In genomic region chr14:30625131-30625807, GRCm38 (mm10) we compare ENCODE assay signal across 8 mouse cellular contexts. TPM values are rescaled to one million over a fixed set of nuclear protein-coding genes. Genes with fewer than 3 reads are reported as not detected.
DNase-seq lines count a peak whose midpoint lies in the region; ATAC-seq and TF ChIP-seq lines count a peak whose summit lies in the region.

No protein-coding gene starts in this region.

- no peak overlapping the region for H3K27ac ChIP-seq in ES-Bruce4 (ENCODE audit: insufficient read depth, low read length)
- H3K27ac ChIP-seq in forebrain, embryonic 13.5 days, result peak overlapping the region; percentile 27; the same call in 1 of the 2 replicates
- H3K27ac ChIP-seq in limb, embryonic 14.5 days (replicated peaks; ENCODE audit: low read depth, low read length), result no peak overlapping the region
- no peak overlapping the region for H3K27ac ChIP-seq in midbrain, embryonic 16.5 days (ENCODE audit: low read length)

- peak; percentile 48; the same call in 1 of the 2 replicates for ATAC-seq in forebrain, embryonic 13.5 days
- peak; percentile 32 for ATAC-seq in limb, embryonic 14.5 days (ENCODE audit: low FRiP score, low read depth)
- 0 out of 2 replicates have a peak, but pooled peaks have one; percentile 31 for ATAC-seq in midbrain, embryonic 16.5 days

- DNase-seq in adrenal gland, postnatal 10 days, result peak; percentile 75
- peak; percentile 62 for DNase-seq in heart, postnatal 4 days
- peak; percentile 9 for DNase-seq in limb, embryonic 14.5 days (ENCODE audit: low spot score)
- DNase-seq in thymus, adult 18-20 months, result peak; percentile 40 to 52
- DNase-seq in left cerebral cortex, adult 8-10 months (ENCODE audit: low spot score in 2 of 2), result no peak

- peak overlapping the region; percentile 73 for H3K4me2 ChIP-seq in forebrain, embryonic 13.5 days
- H3K4me2 ChIP-seq in limb, embryonic 14.5 days (replicated peaks; ENCODE audit: low read depth, low read length, severe bottlenecking), result peak overlapping the region; percentile 92
- H3K4me2 ChIP-seq in midbrain, embryonic 16.5 days (ENCODE audit: low read length), result peak overlapping the region; percentile 63

- TF ChIP-seq EP300 in ES-Bruce4 (IDR thresholded peaks at IDR 0.05; ENCODE audit: insufficient read depth, low read depth, low read length), result no peak

- under 1% methylated on average over 39 of the region's 39 CpGs for WGBS in forebrain, embryonic 13.5 days
- WGBS in limb, embryonic 14.5 days, result 1% methylated on average over 39 of the region's 39 CpGs
- under 1% methylated on average over 39 of the region's 39 CpGs for WGBS in midbrain, embryonic 16.5 days

- H3K27me3 ChIP-seq in ES-Bruce4 (ENCODE audit: control insufficient read depth, insufficient read depth, low read length, poor library complexity, severe bottlenecking), result no peaks in the 10 kb centered on the region
- H3K27me3 ChIP-seq in forebrain, embryonic 13.5 days, result peaks cover 10% of the 10 kb centered on the region; the same call in 1 of the 2 replicates
- no peaks in the 10 kb centered on the region for H3K27me3 ChIP-seq in limb, embryonic 14.5 days (ENCODE audit: control insufficient read depth, insufficient read depth, low read length)
- H3K27me3 ChIP-seq in midbrain, embryonic 16.5 days (ENCODE audit: control insufficient read depth, insufficient read depth, low read depth, low read length), result peaks cover 17% of the 10 kb centered on the region

- no peak for TF ChIP-seq CTCF in ES-Bruce4 (IDR thresholded peaks at IDR 0.05; ENCODE audit: low read depth, low read length)

- no peaks in the 10 kb centered on the region for H3K36me3 ChIP-seq in ES-Bruce4 (ENCODE audit: control insufficient read depth, insufficient read depth, low read length, poor library complexity, severe bottlenecking)
- H3K36me3 ChIP-seq in forebrain, embryonic 13.5 days (ENCODE audit: poor library complexity, severe bottlenecking), result no peaks in the 10 kb centered on the region
- no peaks in the 10 kb centered on the region for H3K36me3 ChIP-seq in limb, embryonic 14.5 days (ENCODE audit: control insufficient read depth, insufficient read depth, low read length)
- no peaks in the 10 kb centered on the region for H3K36me3 ChIP-seq in midbrain, embryonic 16.5 days (ENCODE audit: control insufficient read depth, insufficient read depth, low read length)

- TF ChIP-seq POLR2A in ES-Bruce4 (IDR thresholded peaks at IDR 0.05; ENCODE audit: insufficient read depth, low read length), result no peak
- TF ChIP-seq POLR2A in limb, embryonic 14.5 days (IDR thresholded peaks at IDR 0.05; ENCODE audit: borderline replicate concordance, extremely low read depth, insufficient read depth, insufficient read length), result no peak

- H3K4me3 ChIP-seq in ES-Bruce4 (ENCODE audit: low read depth, low read length), result peak overlapping the region; percentile 73
- peak overlapping the region; percentile 65 for H3K4me3 ChIP-seq in forebrain, embryonic 13.5 days
- peak overlapping the region; percentile 88 for H3K4me3 ChIP-seq in limb, embryonic 14.5 days (replicated peaks; ENCODE audit: low read length)
- peak overlapping the region; percentile 47 for H3K4me3 ChIP-seq in midbrain, embryonic 16.5 days (ENCODE audit: low read depth, low read length)

- H3K4me1 ChIP-seq in ES-Bruce4 (ENCODE audit: control insufficient read depth, insufficient read depth, low read length), result no peaks in the 10 kb centered on the region
- H3K4me1 ChIP-seq in forebrain, embryonic 13.5 days, result peaks cover 24% of the 10 kb centered on the region
- peaks cover 18% of the 10 kb centered on the region for H3K4me1 ChIP-seq in limb, embryonic 14.5 days (ENCODE audit: control insufficient read depth, insufficient read depth, low read length)
- peaks cover 10% of the 10 kb centered on the region; the same call in 1 of the 2 replicates for H3K4me1 ChIP-seq in midbrain, embryonic 16.5 days (ENCODE audit: control insufficient read depth, insufficient read depth, low read length)

- H3K9me3 ChIP-seq in ES-Bruce4 (replicated peaks; ENCODE audit: control insufficient read depth, insufficient read depth, low read length, poor library complexity, severe bottlenecking), result no peaks in the 10 kb centered on the region
- H3K9me3 ChIP-seq in forebrain, embryonic 13.5 days (replicated peaks), result no peaks in the 10 kb centered on the region
- H3K9me3 ChIP-seq in limb, embryonic 14.5 days (ENCODE audit: control insufficient read depth, low read length), result no peaks in the 10 kb centered on the region
- no peaks in the 10 kb centered on the region for H3K9me3 ChIP-seq in midbrain, embryonic 16.5 days (replicated peaks; ENCODE audit: control insufficient read depth, low read length, poor library complexity, severe bottlenecking)

- peak overlapping the region; percentile 82 for H3K9ac ChIP-seq in ES-Bruce4 (ENCODE audit: low read depth, poor library complexity, severe bottlenecking)
- H3K9ac ChIP-seq in forebrain, embryonic 13.5 days, result peak overlapping the region; percentile 68
- H3K9ac ChIP-seq in limb, embryonic 14.5 days (ENCODE audit: low read depth, low read length, severe bottlenecking), result peak overlapping the region; percentile 72
- peak overlapping the region; percentile 61 for H3K9ac ChIP-seq in midbrain, embryonic 16.5 days (ENCODE audit: low read depth, low read length)

RNA-seq across cellular contexts. Expression of gene Prkcd, which starts 0.7 kb away (rescaled TPM):
- 46.3 and 47.5 TPM in 2 replicates for polyA plus RNA-seq in ES-Bruce4 (2011; ENCODE audit: insufficient read depth, insufficient read length, low read depth, missing spikeins)
- total RNA-seq in adrenal gland, postnatal 10 days (2021), result 100 to 1,000 TPM in 1 of 2 experiments, 10 to 100 TPM in 1; 80.9 to 129 TPM
- 21.4 and 21.9 TPM in 2 replicates for polyA plus RNA-seq in forebrain, embryonic 13.5 days (2015; fragmentation: Nextera tagmentation; extraction: Ambion mirVana)
- total RNA-seq in heart, postnatal 4 days (2021), result 10 to 100 TPM; 28.6 to 30.9 TPM
- 105 and 112 TPM in 2 replicates for polyA plus RNA-seq in limb, embryonic 14.5 days (2012; rRNA removed)
- 46.1 and 55.6 TPM in 2 replicates for polyA plus RNA-seq in limb, embryonic 14.5 days (2014; fragmentation: Nextera tagmentation; extraction: Ambion mirVana)
- 13.9 and 15.4 TPM in 2 replicates for polyA plus RNA-seq in midbrain, embryonic 16.5 days (2015; fragmentation: Nextera tagmentation; extraction: Ambion mirVana)
- total RNA-seq in left cerebral cortex, adult 8-10 months (2022), result 10 to 100 TPM; 16.0 to 47.2 (median 18.0) TPM

RNA-seq across cellular contexts. Expression of gene Rft1, which starts 28.9 kb away (rescaled TPM):
- 17.0 and 18.1 TPM in 2 replicates for polyA plus RNA-seq in ES-Bruce4 (2011; ENCODE audit: insufficient read depth, insufficient read length, low read depth, missing spikeins)
- 10 to 100 TPM; 21.2 to 24.2 TPM for total RNA-seq in adrenal gland, postnatal 10 days (2021)
- 8.8 and 9.3 TPM in 2 replicates for polyA plus RNA-seq in forebrain, embryonic 13.5 days (2015; fragmentation: Nextera tagmentation; extraction: Ambion mirVana)
- 10 to 100 TPM in 1 of 2 experiments, 1 to 10 TPM in 1; 9.6 to 10.5 TPM for total RNA-seq in heart, postnatal 4 days (2021)
- 21.3 and 26.6 TPM in 2 replicates for polyA plus RNA-seq in limb, embryonic 14.5 days (2012; rRNA removed)
- 14.3 and 15.4 TPM in 2 replicates for polyA plus RNA-seq in limb, embryonic 14.5 days (2014; fragmentation: Nextera tagmentation; extraction: Ambion mirVana)
- polyA plus RNA-seq in midbrain, embryonic 16.5 days (2015; fragmentation: Nextera tagmentation; extraction: Ambion mirVana), result 8.3 and 9.4 TPM in 2 replicates
- total RNA-seq in left cerebral cortex, adult 8-10 months (2022), result 10 to 100 TPM; 11.9 to 13.7 (median 13.2) TPM

Comparison
In these comparisons a context has a peak if more than half of its experiments do, and no peak if none do; other contexts are left out.
1. DNase-seq: peak in adrenal gland, postnatal 10 days (single experiment), heart, postnatal 4 days (single experiment), limb, embryonic 14.5 days (single experiment) and thymus, adult 18-20 months (2 of 2); none in left cerebral cortex, adult 8-10 months (0 of 2).
2. Peak in every context shown above with its lines, with median percentiles within 50 percentile points of each other: H3K4me3 ChIP-seq, H3K9ac ChIP-seq, ATAC-seq and H3K4me2 ChIP-seq.